Mouse (Mus musculus): Measurements from ENCODE around the gene Lpar1. TPM values are rescaled to one million over a fixed set of nuclear protein-coding genes. Genes with fewer than 3 reads are reported as not detected.

The Lpar1 gene
- polyA plus RNA-seq, 1 experiment from 2014 or later: 21.9 TPM

GRCm38 (mm10) chr4:58417319-58417718 lies 136.4 kb downstream of the Lpar1 start:
- Histone ChIP-seq H3K27me3 (no peaks in the 10 kb centered on the region), H3K4me2 (no peak overlapping the region), H3K9ac (no peak overlapping the region), H3K4me1 (replicated peaks) (no peaks in the 10 kb centered on the region), H3K27ac (replicated peaks) (no peak overlapping the region), H3K36me3 (no peaks in the 10 kb centered on the region), H3K9me3 (0 out of 2 replicates have a peak, but pooled peaks cover 3% of the 10 kb centered on the region), H3K4me3 (no peak overlapping the region)
- WGBS: 82% methylated on average over 4 of the region's 4 CpGs
- no peak for ATAC-seq (ENCODE audit: low read depth)

GRCm38 (mm10) chr4:58415537-58415936 lies 138.2 kb downstream of the Lpar1 start:
- H3K27ac ChIP-seq (replicated peaks): no peak overlapping the region
- WGBS: 92% methylated on average over 3 of the region's 3 CpGs
- ATAC-seq (ENCODE audit: low read depth): no peak

GRCm38 (mm10) chr4:58413188-58414185 lies 140.2 kb downstream of the Lpar1 start:
- Histone ChIP-seq H3K4me3 (no peak overlapping the region), H3K9me3 (0 out of 2 replicates have a peak, but pooled peaks cover 3% of the 10 kb centered on the region), H3K36me3 (no peaks in the 10 kb centered on the region), H3K27ac (replicated peaks) (no peak overlapping the region), H3K27me3 (no peaks in the 10 kb centered on the region), H3K4me1 (replicated peaks) (no peaks in the 10 kb centered on the region), H3K4me2 (no peak overlapping the region), H3K9ac (no peak overlapping the region)
- 78% methylated on average over 13 of the region's 13 CpGs for WGBS
- ATAC-seq (ENCODE audit: low read depth): no peak

More at GRCm38 (mm10) chr4:58415537-58415936, 138.2 kb downstream of the Lpar1 start:
- no peaks in the 10 kb centered on the region for H3K27me3 ChIP-seq
- H3K9me3 ChIP-seq: 0 out of 2 replicates have a peak, but pooled peaks cover 3% of the 10 kb centered on the region
- no peak overlapping the region for H3K9ac ChIP-seq
- H3K4me3 ChIP-seq: no peak overlapping the region
- no peaks in the 10 kb centered on the region for H3K36me3 ChIP-seq
- H3K4me2 ChIP-seq: no peak overlapping the region
- H3K4me1 ChIP-seq (replicated peaks): no peaks in the 10 kb centered on the region

GRCm38 (mm10) chr4:58401973-58402501 lies 151.7 kb downstream of the Lpar1 start:
- Histone ChIP-seq H3K9me3 (no peaks in the 10 kb centered on the region), H3K4me3 (no peak overlapping the region), H3K4me2 (no peak overlapping the region), H3K27me3 (no peaks in the 10 kb centered on the region), H3K4me1 (replicated peaks) (no peaks in the 10 kb centered on the region), H3K9ac (no peak overlapping the region), H3K36me3 (no peaks in the 10 kb centered on the region), H3K27ac (replicated peaks) (no peak overlapping the region)
- WGBS: 84% methylated on average over 4 of the region's 4 CpGs
- no peak for ATAC-seq (ENCODE audit: low read depth)

- Histone ChIP-seq H3K4me2 (no peak overlapping the region), H3K4me3 (no peak overlapping the region), H3K9me3 (no peaks in the 10 kb centered on the region), H3K36me3 (no peaks in the 10 kb centered on the region), H3K27ac (replicated peaks) (no peak overlapping the region), H3K9ac (no peak overlapping the region), H3K4me1 (replicated peaks) (no peaks in the 10 kb centered on the region), H3K27me3 (no peaks in the 10 kb centered on the region)
- 87% methylated on average over 12 of the region's 12 CpGs for WGBS
- no peak for ATAC-seq (ENCODE audit: low read depth)
These were observed 152.8 kb downstream of the Lpar1 start for GRCm38 (mm10) chr4:58400861-58401341.

Small RNAs within 50 kb of the gene (microRNA-seq; reads per million reads assigned to microRNA genes)
- gene Mir3095: not detected

Other genes with a start within 250 kb of the Lpar1 start
- gene Olfr267, start 233.8 kb upstream of the Lpar1 start, polyA plus RNA-seq (2015; fragmentation: Nextera tagmentation; extraction: Ambion mirVana): not detected in 2 replicates

Data from neural tube, embryonic 13.5 days (tissue).